Mouse (Mus musculus) megakaryocyte-erythroid progenitor cell, adult 5-6 weeks (primary cell): ENCODE measurements around the gene Pls1. TPM values are rescaled to one million over a fixed set of nuclear protein-coding genes. Genes with fewer than 3 reads are reported as not detected.

Experiments
- ATAC-seq: replicated peaks from 2 replicates; pipeline ENCODE4 v1.8.0; 2016; ENCODE audit warnings: mild to moderate bottlenecking, inconsistent platforms; ENCODE audit not compliant: severe bottlenecking, poor library complexity, low FRiP score, low TSS enrichment
- total RNA-seq, 2 experiments: library from RNA; stranded (forward) in 1 of 2; stranded (reverse) in 1 of 2; fragments of 200-1000, 215-1000 nt in 1 of 2; fragments of >200 nt in 1 of 2; fragmentation: Nextera tagmentation in 1 of 2; gene quantifications; 2 replicates each; pipeline ENCODE4 v1.2.3; 2014 to 2017

The Pls1 gene
- total RNA-seq (2014; fragmentation: Nextera tagmentation): not detected in 2 replicates
- total RNA-seq (2017): 0.42 and 2.2 TPM in 2 replicates

GRCm38 (mm10) chr9:95844825-95845460, at the start of gene Pls1:
Pls1 (minus strand) TSS chr9:95845311.
- ATAC-seq: peak; percentile 55

- no peak for ATAC-seq
Measured at GRCm38 (mm10) chr9:95882751-95883150, 37.6 kb upstream of the Pls1 start.

GRCm38 (mm10) chr9:95878246-95878645, 33.1 kb upstream of the Pls1 start:
- no peak for ATAC-seq

GRCm38 (mm10) chr9:95858027-95858570, 13.0 kb upstream of the Pls1 start:
- peak; percentile 73 for ATAC-seq

- ATAC-seq: peak; percentile 91
Measured at GRCm38 (mm10) chr9:95857414-95858026, 12.4 kb upstream of the Pls1 start, which contains the start of gene Atr. Atr (plus strand) TSS chr9:95857597.

GRCm38 (mm10) chr9:95856004-95856403, 10.9 kb upstream of the Pls1 start:
- no peak for ATAC-seq

- ATAC-seq: no peak
Measured at GRCm38 (mm10) chr9:95854891-95855290, 9.8 kb upstream of the Pls1 start.

- peak; percentile 54 for ATAC-seq
Measured at GRCm38 (mm10) chr9:95852896-95853295, 7.8 kb upstream of the Pls1 start.

- no peak for ATAC-seq
Measured at GRCm38 (mm10) chr9:95851671-95852070, 6.6 kb upstream of the Pls1 start.

GRCm38 (mm10) chr9:95845711-95846110, 600 bp upstream of the Pls1 start:
- ATAC-seq: no peak

GRCm38 (mm10) chr9:95839424-95839823, 5.7 kb downstream of the Pls1 start:
- no peak for ATAC-seq

GRCm38 (mm10) chr9:95835741-95836140, 9.4 kb downstream of the Pls1 start:
- ATAC-seq: no peak

GRCm38 (mm10) chr9:95834799-95835198, 10.3 kb downstream of the Pls1 start:
- ATAC-seq: no peak

- no peak for ATAC-seq
Measured at GRCm38 (mm10) chr9:95832758-95833157, 12.4 kb downstream of the Pls1 start.

- ATAC-seq: no peak
Measured at GRCm38 (mm10) chr9:95827565-95827964, 17.5 kb downstream of the Pls1 start.

GRCm38 (mm10) chr9:95822531-95822930, 22.6 kb downstream of the Pls1 start:
- no peak for ATAC-seq

GRCm38 (mm10) chr9:95815706-95816105, 29.4 kb downstream of the Pls1 start:
- no peak for ATAC-seq

- no peak for ATAC-seq
Measured at GRCm38 (mm10) chr9:95815015-95815673, 30.0 kb downstream of the Pls1 start.

- ATAC-seq: no peak
Measured at GRCm38 (mm10) chr9:95813721-95814531, 31.2 kb downstream of the Pls1 start.

GRCm38 (mm10) chr9:95811817-95812216, 33.3 kb downstream of the Pls1 start:
- ATAC-seq: no peak
